Mouse (Mus musculus) ES-Bruce4 (cell line): ENCODE results near the gene Bbs1. TPM values are rescaled to one million over a fixed set of nuclear protein-coding genes. Genes with fewer than 3 reads are reported as not detected.

Source experiments
- H3K27ac ChIP-seq: 2 replicates; pipeline ENCODE4 v1.5.1; 2012; ENCODE audit warnings: low read length, inconsistent platforms; ENCODE audit not compliant: insufficient read depth
- H3K27me3 ChIP-seq: 2 replicates; pipeline ENCODE4 v1.6.1; 2012; ENCODE audit warnings: mild to moderate bottlenecking, low read length, inconsistent platforms; ENCODE audit not compliant: control insufficient read depth, poor library complexity, insufficient read depth, severe bottlenecking
- H3K36me3 ChIP-seq: 2 replicates; pipeline ENCODE4 v1.6.1; 2012; ENCODE audit warnings: inconsistent platforms, mild to moderate bottlenecking, low read length, moderate library complexity; ENCODE audit not compliant: control insufficient read depth, poor library complexity, insufficient read depth, severe bottlenecking
- H3K4me1 ChIP-seq: one replicate; pipeline ENCODE4 v1.8.1; 2011; ENCODE audit warnings: low read length; ENCODE audit not compliant: control insufficient read depth, insufficient read depth
- H3K4me3 ChIP-seq: 2 replicates; pipeline ENCODE4 v1.5.1; 2011; ENCODE audit warnings: low read depth, mild to moderate bottlenecking, low read length
- H3K9ac ChIP-seq: 2 replicates; pipeline ENCODE4 v1.6.1; 2012; ENCODE audit warnings: low read depth, mild to moderate bottlenecking, inconsistent platforms; ENCODE audit not compliant: poor library complexity, severe bottlenecking
- H3K9me3 ChIP-seq: replicated peaks from 2 replicates; pipeline ENCODE4 v1.6.1; 2012; ENCODE audit warnings: mild to moderate bottlenecking, low read length, inconsistent platforms; ENCODE audit not compliant: control insufficient read depth, poor library complexity, insufficient read depth, severe bottlenecking
- CTCF ChIP-seq: IDR thresholded peaks from one replicate; pipeline ENCODE4 v1.8.1; 2011; ENCODE audit warnings: low read depth, low read length
- EP300 ChIP-seq: IDR thresholded peaks from 2 replicates; pipeline ENCODE4 v1.6.1; 2011; ENCODE audit warnings: low read depth, low read length; ENCODE audit not compliant: insufficient read depth
- POLR2A ChIP-seq: IDR thresholded peaks from one replicate; pipeline ENCODE4 v1.8.1; 2011; ENCODE audit warnings: low read length; ENCODE audit not compliant: insufficient read depth
- polyA plus RNA-seq: library from polyadenylated mRNA; stranded (reverse); fragments of >200 nt; gene quantifications from 2 replicates; pipeline ENCODE4 v1.2.4, GENCODE M21; 2011; ENCODE audit warnings: low read depth; ENCODE audit not compliant: missing spikeins, insufficient read depth, insufficient read length

The Bbs1 gene
- polyA plus RNA-seq, 1 experiment = 5.3 TPM

- no peak overlapping the region for H3K4me3 ChIP-seq
- H3K27me3 ChIP-seq = no peaks in the 10 kb centered on the region
- no peaks in the 10 kb centered on the region for H3K9me3 ChIP-seq
- H3K27ac ChIP-seq = no peak overlapping the region
- no peak overlapping the region for H3K9ac ChIP-seq
- no peaks in the 10 kb centered on the region for H3K36me3 ChIP-seq
- TF ChIP-seq CTCF (no peak), EP300 (peak; percentile 95)
- peaks cover 3% of the 10 kb centered on the region for H3K4me1 ChIP-seq
These were observed 56.6 kb downstream of the Bbs1 start for GRCm38 (mm10) chr19:4849800-4850199.

- Histone ChIP-seq H3K4me1 (peaks cover 3% of the 10 kb centered on the region), H3K27ac (no peak overlapping the region), H3K4me3 (no peak overlapping the region), H3K36me3 (no peaks in the 10 kb centered on the region), H3K9ac (no peak overlapping the region), H3K27me3 (no peaks in the 10 kb centered on the region), H3K9me3 (no peaks in the 10 kb centered on the region)
- TF ChIP-seq CTCF (peak; percentile 62), EP300 (no peak)
These were observed 58.9 kb downstream of the Bbs1 start for GRCm38 (mm10) chr19:4847490-4847889.

- Histone ChIP-seq H3K4me3 (no peak overlapping the region), H3K27me3 (no peaks in the 10 kb centered on the region), H3K36me3 (no peaks in the 10 kb centered on the region), H3K4me1 (peaks cover 3% of the 10 kb centered on the region), H3K9ac (no peak overlapping the region), H3K9me3 (no peaks in the 10 kb centered on the region), H3K27ac (no peak overlapping the region)
- TF ChIP-seq CTCF (no peak), EP300 (no peak), POLR2A (no peak)
These were observed 60.6 kb downstream of the Bbs1 start for GRCm38 (mm10) chr19:4845846-4846245.

GRCm38 (mm10) chr19:4842611-4843010 is 63.8 kb downstream of the Bbs1 start:
- Histone ChIP-seq H3K27ac (no peak overlapping the region), H3K27me3 (no peaks in the 10 kb centered on the region), H3K36me3 (no peaks in the 10 kb centered on the region), H3K4me3 (no peak overlapping the region), H3K9me3 (no peaks in the 10 kb centered on the region), H3K4me1 (no peaks in the 10 kb centered on the region), H3K9ac (no peak overlapping the region)
- TF ChIP-seq EP300 (no peak), POLR2A (no peak), CTCF (no peak)

GRCm38 (mm10) chr19:4840848-4841247 is 65.6 kb downstream of the Bbs1 start:
- Histone ChIP-seq H3K9me3 (no peaks in the 10 kb centered on the region), H3K27ac (no peak overlapping the region), H3K27me3 (no peaks in the 10 kb centered on the region), H3K36me3 (no peaks in the 10 kb centered on the region), H3K4me3 (no peak overlapping the region), H3K4me1 (no peaks in the 10 kb centered on the region), H3K9ac (no peak overlapping the region)
- TF ChIP-seq POLR2A (no peak), CTCF (no peak)

DNA sequence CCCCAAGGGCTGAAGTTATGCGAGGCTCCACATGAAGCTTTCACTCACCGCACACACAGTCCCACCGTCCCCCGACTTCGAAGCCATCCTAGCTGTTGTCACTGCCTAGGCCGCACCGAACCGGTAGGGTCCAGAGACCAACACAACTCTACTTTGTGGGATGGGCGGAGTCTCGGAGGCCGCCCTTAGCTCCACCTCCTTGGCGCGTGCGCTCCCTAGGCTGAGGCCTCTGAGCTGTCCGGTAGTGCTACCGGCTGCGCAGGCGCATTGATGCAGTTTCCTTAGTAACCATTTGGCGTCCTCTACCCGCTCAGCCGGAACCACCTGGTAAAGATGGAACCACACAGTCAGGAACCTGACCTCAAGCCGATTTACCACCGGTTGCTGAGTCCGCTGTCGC is 67.3 kb downstream of the Bbs1 start, which contains the start of the genes Ccs and Ccdc87:
Gene Ccs, minus strand, starts transcription at position 184 of the 400 bp plus-strand sequence.
Gene Ccdc87, plus strand, starts transcription at position 218 of the 400 bp plus-strand sequence.
- TF ChIP-seq CTCF (no peak), POLR2A (peak; percentile 65), EP300 (peak; percentile 29; the same call in 1 of the 2 replicates)
- H3K36me3 ChIP-seq = no peaks in the 10 kb centered on the region
- H3K4me3 ChIP-seq = peak within 1 kb of the TSS; percentile 74

DNA sequence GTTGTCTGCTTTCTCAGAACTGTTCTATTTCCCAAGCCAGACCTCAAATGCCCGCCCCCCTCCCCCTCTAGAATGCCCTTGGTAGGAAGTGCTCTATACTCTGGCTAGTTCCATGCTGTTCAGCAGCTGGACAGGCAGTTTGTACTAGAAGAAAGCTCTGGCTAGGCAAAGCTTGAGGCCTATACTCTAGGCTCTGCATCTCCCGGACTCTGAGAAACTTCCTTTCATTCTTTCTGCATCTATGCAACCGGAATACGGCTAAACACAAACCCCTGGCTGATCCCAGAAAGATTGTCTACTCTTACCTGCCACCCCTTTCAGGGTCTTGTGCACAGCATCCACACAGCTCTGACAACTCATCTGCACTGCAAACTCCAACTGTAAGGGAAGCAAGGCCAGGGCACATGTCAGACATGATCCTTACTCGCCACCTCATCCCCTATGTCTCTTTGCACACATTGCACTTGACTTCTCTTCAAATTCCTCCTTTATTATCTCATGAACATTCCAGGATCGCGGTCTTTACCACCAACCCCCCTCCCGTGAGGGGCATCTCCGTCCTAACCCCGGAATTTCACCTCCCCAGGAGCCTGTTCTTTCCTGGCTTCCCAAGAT is 67.8 kb downstream of the Bbs1 start:
- H3K4me3 ChIP-seq = peak overlapping the region; percentile 74
- no peak overlapping the region for H3K27ac ChIP-seq
- no peaks in the 10 kb centered on the region for H3K4me1 ChIP-seq
- no peaks in the 10 kb centered on the region for H3K36me3 ChIP-seq
- H3K27me3 ChIP-seq = no peaks in the 10 kb centered on the region
- no peak for TF ChIP-seq CTCF
- TF ChIP-seq EP300 = no peak
- no peak for TF ChIP-seq POLR2A
- peak overlapping the region; percentile 59 for H3K9ac ChIP-seq
- no peaks in the 10 kb centered on the region for H3K9me3 ChIP-seq

More for the DNA sequence above, 67.3 kb downstream of the Bbs1 start, which contains the start of the genes Ccs and Ccdc87:
- Histone ChIP-seq H3K27me3 (no peaks in the 10 kb centered on the region), H3K4me1 (no peaks in the 10 kb centered on the region), H3K9me3 (no peaks in the 10 kb centered on the region), H3K9ac (peak within 1 kb of the TSS; percentile 59), H3K27ac (no peak within 1 kb of the TSS)
